Mouse (Mus musculus) retina, embryonic 14.5 days (tissue): Measurements from ENCODE around the gene Utf1.

Experiments used
- DNase-seq: peaks from one replicate; pipeline ENCODE4 v3.0.0-alpha.2; 2015; ENCODE audit warnings: low spot score

Gene Utf1

DNA sequence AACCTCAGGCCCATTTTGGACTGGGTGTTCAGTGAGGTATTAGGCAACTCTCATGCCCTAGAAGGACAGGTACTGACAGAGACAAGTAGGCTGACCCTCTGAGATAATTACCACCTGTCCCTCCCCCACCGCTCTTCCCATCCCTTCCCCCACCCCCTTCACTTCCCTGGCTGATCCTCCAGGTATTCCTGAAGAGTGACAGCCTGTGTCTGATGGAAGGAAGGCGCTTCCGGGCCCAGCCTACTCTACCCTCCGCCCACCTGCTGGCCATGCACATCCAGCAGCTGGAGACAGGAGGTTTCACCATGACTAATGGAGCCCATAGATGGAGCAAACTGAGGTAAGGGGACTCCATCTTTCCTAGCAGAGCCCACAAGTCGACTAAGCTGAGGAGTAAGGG lies 5.8 kb upstream of the Utf1 start:
- no peak for DNase-seq

DNA sequence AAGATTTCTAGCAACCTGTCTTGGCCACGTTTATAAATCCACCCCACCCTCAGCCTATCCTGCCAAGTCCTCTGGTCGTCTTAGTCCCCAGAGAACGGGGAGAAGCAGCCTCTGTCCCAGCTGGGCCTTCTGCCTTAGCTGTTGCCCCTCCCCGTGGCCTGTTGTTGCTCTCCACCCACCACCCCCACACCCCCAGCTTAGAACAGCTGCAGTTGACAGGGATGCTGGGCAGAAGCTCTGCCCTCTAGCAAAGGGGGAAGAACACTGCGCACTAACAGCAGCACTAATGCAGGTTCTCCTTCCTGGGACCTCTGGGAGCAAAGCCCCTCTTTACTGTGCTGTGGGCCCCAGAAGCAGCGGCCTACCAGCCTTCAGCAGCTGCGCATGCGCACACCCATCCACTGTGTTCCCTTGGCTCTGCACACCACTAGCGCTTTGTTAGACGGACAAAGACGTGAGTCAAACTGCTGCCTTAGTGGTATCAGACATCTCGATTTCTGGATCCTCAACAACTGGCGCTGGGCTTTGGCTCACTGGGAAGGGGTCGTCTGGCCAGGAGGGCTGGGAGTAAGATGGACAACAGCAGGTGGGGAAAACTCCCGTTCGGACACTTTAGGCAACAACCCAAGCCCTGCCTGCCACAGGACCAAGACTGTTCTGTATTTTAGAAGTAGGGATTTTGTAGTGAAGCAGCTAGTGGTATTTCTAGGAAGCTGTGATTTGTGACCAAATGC lies 2.9 kb upstream of the Utf1 start:
- no peak for DNase-seq

DNA sequence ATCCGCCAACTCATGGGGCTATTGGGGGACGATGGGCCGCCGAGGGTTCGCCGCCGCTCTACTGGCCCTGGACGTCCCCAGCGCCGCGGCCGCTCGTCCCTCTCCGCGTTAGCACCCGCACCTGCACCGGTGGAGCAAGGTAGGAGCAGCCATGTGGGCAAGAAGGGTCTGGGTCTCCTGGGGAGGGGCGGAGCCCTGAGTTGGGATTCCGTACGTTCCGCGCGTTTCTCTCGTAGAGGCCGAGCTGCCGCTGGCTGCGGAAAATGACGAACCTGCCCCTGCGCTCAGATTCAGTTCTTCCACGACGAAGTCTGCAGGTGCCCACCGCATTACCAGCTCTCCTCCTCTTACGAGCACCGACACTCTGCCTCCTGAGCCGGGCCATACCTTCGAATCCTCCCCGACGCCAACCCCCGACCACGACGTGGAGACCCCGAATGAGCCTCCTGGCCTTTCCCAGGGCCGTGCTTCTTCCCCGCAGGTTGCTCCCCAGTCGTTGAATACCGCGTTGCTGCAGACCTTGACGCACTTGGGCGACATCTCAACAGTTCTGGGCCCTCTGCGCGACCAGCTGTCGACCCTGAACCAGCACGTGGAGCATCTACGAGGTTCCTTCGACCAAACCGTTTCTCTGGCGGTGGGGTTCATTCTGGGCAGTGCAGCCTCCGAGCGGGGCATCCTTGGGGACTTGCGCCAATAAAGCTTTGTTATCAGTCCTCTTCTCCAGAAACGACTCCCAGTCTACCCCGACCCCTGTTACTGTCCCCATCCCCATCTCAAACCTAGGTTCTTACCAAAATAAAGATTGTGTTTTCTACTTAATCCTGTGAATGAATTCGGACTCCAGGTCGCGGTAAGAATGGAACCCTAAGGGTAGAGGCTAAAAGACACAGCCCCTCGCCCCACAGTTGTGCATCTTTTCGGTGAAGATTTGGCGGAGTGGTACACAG lies 977 bp downstream of the Utf1 start:
- no peak for DNase-seq

DNA sequence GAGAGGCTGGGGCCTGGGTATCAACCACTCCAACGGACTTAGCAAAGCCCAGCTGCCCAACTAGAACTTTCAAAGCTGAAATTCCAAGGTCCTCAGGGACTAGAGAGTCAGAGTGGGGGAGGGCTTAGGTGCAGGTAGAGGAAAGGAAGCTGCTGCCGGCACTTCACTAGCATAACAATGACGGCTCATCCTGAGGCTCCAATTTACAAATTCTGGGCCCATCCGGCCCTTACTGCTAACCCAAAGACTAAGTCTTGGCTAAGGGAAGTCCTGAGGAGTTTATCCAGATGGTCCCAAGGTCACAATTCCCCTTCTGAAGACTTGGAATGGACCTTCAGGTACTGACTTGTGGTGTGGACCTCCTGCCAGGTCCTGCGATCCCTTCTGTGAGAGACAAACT lies 1.9 kb downstream of the Utf1 start:
- DNase-seq: no peak

DNA sequence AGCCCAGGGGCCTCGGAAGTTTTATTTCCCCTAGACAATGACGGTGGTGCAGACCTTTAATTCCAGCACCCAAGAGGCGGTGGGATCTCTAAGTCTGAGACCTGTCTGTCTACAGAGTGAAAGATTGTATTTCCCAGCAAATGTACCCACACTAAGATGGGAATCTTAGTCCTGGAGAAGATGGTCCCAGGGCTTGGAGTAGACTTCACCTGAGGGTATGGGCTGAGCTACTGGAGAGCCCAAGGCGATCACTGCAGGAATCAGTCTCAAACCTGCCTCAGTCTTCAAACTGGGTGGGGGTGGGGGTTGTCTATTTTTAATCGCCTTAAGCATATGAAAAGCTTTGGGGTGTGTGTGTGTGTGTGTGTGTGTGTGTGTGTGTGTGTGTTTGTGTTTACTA lies 2.4 kb downstream of the Utf1 start:
- no peak for DNase-seq

DNA sequence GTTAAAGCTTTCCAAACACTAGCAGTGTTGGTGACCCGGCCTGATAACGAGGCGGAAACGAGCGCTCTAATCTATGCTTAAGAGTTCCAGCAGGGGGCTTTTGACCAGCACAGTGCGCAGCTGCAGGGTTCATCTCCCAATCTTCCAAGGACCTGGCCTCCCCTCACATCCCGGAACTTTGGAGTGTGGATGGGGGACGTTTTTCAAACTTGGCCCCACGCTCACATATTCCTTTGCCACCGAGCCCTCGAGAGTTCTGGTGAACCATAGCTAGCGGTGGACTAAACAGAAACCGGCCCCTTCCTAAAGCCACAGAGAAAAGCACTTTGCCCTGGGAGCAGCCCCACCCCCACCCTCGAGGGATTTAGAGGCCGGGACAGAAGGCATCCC lies 6.3 kb downstream of the Utf1 start:
- DNase-seq: peak; percentile 84

DNA sequence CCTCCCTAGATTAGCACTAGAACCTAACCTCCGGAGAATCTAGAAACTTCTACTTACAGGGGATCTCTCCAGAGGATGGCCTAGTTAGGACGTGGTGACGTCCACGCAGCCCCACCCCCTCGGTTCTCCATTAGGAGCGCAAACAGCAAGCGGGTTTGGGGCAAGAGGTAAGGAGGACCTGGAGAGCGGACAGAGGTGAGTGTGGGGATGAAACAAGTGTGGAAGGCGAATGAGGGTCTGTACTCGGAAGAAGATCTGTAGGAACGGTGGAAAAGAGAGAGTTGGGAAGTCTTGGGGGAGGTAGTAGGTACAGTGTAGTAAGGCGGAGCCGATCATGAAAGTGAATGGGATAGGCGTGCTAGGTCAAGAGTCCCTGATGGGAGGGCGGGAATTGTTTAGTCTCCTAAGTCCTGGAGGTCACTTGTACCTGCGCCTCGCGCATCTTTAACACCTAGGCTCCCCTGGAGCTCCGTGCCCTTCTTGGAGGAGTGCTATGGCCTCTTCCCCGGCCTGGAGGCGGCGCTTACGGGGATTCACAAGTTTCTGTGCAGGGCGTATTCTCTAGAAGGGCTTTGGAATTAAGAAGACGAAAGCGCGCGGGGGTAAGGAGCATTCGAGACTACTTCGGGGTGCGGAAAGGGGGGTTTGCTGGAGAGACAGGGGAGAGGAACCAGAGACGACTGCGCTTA lies 6.8 kb downstream of the Utf1 start:
- peak; percentile 38 for DNase-seq

DNA sequence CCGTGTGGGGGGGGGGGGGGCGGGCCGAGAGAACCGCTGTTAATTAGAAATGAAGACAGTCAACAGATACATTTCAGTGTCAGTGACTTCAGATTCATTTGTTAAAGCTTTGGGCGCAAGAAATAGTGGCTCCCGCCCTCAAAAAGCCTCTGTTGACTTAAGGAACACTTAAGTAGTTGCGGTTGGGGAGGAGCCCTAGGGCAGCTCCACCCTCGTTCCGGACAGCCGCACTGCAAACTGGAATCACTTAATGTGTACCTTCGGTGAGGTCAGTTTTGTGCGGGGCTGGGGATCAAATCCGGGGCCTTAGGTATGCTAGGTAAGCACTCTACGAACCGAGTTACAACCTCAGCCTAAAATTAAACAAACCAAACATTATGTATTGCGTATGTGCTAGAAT lies 7.5 kb downstream of the Utf1 start:
- no peak for DNase-seq

DNA sequence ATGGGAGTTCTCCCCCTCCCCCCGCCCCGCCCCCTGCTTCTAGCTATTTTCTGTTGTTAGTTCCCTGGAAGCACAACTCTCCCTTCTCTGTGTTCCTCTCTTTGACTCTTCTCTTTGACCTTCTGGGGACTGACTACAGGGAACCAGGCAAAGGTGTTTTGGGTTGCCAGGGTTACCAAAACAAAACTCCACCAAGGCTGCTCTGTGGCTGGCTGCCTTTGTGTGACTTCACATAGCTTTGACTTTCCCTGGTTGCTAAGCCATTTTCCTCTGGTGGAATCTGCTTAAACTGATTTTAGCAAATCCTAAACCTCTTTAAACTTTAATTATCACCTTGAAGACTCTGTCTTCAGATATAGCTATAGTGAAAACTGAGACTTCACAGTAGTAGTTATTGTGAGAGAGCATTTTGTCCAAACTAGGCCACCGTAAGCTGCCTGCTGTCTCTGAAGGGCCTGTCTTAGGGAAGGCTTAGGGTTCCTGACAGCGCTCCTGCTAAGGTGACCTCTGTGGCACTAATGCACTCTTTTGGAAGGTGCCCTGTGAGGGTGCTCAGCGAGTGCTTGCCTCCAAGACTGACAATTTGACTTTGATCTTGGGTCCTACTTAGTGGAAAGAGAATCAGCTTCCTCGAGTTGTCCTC lies 8.5 kb downstream of the Utf1 start:
- DNase-seq: no peak

DNA sequence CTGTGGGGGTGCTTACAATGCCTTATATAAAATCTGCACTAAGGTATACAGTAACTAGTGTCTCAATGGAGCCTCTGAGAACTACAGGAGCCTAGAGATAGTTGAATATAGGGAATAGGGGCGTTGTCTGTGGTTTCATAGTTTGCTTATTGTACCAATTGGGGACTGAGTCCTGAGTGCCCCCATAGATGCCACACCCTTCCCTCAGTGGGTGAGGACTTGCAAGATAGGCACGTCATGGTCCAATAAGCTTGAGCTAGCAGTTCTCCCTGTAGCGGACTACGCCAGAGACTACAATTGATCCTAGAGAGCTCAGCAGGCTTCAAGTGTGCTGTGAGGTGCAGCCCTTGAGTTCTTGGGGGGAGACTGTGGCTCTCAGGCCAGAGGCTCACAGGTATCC lies 11.9 kb downstream of the Utf1 start:
- DNase-seq: no peak

DNA sequence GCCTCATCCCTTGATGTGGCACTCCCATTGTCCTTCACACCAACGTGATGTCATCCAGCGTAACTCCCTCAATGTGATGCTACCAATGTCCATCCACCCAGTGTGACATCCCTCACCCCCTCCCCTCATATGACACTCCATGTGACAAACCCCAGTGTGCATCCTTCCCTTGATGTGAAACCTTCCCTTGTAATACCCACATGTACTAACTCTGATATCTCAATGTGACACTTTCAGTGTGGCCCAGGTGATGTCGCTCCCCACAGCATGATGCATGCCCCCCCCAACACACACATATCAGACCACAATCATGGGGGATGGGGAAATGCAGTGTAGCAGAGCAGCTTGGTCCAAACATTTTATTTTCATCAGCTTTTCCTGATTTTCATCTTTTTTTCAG lies 13.1 kb downstream of the Utf1 start:
- no peak for DNase-seq

DNA sequence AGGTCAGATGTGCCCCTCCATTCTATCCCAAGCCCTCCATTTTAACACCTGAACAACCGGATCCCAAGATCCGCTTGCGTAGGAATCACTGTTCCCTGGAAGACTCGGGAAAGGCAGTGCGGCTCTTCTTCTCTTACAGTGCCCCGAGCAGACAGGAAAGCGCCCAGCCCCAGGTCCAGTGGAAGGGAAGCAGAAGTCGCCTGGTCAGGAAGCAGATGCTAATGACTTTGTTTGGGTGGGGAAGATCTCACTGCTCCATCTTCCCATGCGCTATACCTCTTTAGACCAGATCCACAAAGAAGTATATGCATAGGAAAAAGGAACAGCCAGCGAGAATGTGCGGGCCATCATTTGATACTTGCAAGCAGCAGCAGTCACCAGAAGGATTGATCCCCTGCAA lies 13.8 kb downstream of the Utf1 start:
- no peak for DNase-seq

DNA sequence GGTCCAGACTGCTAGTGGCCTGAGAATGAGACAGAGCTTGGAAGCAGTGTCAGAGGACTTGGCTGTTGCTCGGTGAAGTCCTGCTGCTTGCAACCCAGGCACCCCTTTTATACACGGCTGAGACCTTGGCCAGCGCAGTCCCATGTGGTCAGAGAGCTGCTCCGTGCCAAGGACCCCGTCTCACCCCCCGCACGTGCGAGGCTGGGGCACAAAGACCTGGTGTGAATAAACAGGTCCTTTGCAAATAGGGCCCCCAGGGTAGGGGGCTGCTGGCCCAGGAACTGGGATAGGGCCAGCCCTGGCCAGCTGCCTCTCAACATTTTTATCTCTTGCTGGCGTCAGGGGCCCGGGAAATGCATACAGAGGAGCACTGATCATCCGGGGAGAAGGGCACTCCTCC lies 14.4 kb downstream of the Utf1 start:
- no peak for DNase-seq

DNA sequence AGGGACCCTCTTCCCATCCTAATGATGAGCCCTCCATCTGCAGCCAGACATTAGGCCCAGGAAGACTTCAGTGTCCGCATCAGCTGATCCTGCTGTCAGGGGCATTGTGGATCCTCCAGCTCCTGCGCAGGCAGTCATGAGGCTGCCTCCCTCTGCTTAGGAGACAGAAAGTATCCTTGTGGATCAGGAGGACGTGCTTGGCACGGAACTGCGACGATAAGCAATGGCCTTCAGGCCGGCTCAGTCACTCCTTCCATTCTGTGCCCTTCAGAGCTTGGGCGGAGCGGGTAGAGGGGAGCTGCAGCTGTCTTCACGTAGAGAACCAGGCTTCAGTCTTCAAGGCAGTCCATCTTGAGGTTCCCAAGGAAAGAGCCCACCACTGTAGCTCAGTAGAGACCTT lies 17.6 kb downstream of the Utf1 start:
- no peak for DNase-seq

DNA sequence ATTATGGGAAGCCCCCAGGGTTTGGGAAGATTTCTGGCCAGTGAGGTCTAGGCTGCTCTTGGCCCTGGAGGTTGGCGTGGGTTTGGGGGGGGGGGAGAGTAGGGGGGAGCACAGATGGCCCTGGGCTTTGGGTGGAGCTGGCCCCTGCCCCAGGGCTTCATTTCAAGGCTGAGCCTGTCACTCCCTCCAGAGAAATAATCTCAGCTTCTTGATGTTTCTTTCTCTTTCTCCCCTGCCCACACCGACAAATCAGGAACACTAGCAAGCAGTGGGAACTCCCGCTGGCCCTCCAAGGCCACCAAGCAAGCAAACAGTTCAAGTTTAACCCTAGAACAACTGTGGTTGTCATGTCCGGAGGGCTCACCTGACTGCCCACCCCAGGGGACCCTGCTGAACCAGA lies 20.2 kb downstream of the Utf1 start:
- DNase-seq: no peak

DNA sequence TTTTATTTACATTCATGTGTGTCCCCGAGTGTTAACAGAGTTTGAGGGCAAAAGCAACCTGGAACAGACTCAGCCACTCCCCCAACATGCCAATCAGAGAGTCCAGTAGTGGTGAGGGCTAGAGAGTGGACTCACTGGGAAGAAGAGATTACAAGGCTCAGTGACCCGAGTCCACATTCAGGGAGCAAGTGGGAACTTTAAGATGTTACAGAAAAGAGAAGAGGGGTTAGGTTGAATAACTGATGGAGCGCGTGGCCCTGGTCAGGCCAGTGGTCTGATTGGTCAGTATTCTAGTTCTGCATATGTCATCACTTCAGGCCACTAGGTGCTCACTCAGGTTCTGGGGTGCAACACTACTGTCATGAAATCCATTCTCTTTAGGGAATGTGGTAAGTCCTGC lies 23.6 kb downstream of the Utf1 start:
- no peak for DNase-seq

DNA sequence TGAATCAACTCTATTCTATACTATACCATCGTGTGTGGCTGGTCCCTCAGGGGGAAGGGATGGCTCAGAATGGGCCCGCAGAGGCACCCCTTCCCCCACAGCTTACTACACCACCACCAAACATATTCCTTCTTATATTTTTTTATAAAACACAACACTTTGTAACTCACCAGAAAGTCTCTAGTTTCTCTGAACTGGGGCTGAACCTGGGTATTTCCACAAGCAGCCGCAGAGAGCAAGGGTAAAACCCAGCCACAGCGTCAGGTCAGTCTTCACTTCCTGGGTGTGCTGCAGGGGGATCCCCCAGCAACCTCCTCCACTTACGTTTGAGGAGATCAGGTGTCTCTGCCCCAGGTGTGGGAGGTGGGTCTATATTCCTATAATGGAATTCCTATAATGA lies 24.8 kb downstream of the Utf1 start:
- no peak for DNase-seq

DNA sequence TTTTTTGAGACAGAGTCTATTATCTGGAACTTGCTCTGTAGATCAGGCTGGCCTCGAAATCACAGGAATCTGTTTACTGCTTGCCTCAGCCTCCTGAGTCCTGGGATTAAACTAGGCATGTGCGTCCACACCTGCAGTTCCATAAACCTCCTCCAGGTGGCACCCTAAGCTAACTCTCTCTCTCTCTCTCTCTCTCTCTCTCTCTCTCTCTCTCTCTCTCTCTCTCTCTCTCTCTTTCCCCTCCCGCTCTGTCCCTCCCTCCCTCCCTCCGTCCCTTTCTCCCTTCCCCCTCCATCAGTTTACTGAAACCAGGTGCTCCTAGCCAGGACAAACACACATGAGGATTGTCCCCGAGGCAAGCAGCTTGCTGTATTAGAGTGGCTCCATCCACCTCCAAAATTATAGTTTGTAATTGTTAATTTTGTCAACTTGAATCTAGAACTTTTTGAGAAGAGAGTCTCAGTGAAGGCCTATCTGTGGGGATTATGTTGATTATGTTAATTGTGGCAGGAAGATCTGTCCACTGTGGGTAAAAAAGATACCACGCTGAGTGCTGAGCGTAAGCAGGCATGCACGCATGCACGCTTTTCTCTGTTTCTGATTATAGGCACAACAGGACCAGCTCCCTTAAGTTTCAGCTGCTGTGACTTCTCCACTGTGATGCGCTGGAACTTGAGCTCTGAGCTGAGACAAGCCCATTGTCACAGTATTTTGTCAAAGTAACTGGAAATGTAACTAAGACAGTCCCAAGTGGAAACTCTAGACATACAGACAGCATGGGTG lies 25.9 kb downstream of the Utf1 start:
- DNase-seq: peak; percentile 94

DNA sequence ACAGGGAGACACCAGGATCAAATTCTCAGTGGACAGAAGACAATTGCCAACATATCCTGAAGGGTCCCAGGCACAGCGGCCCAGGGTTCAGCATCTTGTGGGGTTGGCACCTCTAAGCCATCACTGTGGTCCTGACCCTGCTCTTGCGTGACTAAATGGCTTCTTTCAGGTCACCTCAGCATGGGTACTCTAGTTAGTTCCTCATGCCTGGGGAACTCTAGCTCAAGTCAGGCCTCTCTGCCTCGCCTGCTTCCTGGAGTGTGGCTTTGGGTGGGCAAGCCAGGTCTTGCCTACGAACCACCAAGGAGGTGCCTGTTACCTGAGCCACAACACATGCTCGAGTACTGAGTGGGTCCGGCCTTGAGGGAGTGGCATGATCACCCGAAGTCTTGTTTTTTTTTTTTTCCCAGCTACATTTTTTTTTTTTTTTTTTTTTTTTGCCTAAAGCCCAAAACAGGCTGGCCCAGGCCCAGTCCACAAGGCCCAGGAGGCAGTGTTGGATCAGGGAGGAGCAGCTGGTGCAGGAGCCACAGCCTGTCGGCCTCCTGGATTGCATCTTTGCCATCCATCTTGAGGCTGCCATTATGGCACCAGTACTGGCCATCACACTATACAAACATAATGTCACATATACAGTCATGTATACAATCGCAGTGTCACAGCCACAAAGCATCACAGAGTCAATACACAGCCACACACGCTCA lies 26.8 kb downstream of the Utf1 start:
- no peak for DNase-seq

DNA sequence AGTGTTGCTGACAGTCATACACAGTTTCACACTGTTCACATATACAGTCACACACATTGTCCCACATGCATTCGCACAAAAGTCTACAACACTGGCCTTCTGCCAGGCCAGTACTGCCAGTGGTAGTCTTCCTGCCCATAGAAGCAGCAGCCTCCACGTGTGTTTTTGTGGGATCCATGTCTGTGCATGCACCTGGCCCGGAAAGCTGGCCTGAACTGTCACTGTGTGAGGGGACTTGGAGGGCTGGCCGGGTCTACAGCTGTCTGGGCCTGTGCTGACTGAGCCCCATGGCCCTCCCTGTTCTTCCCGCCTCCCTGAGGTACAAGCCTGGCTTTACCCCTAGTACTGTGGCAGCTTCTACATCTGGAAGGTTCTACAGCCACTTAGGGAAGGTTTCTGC lies 27.4 kb downstream of the Utf1 start:
- no peak for DNase-seq

DNA sequence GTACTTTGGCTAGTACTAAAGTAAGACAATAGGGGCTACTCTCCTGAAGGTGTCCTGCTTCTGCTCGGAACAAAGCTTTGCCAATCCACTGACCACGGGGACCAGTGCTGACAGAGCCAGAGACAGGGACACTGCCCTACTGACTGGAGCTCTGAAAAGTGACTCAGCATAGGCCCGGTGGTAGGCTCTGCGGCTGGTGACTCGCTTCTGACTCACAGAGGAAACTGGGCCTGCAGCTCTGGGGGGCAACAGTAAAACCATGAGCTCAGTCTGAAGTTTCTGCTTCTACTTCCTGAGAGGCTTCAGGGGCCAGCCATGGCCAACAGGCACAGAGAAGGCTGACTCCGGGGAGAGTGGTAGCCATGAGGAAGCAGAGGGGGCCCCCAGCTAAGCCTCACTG lies 27.8 kb downstream of the Utf1 start:
- no peak for DNase-seq
